Mouse (Mus musculus): Measurements from ENCODE around the gene 4930579F01Rik.
A peak's percentile ranks its signal among the peaks of the same experiment; 100 is the strongest.

Gene 4930579F01Rik

GRCm38 (mm10) chr3:138193683-138194302 lies at the start of gene 4930579F01Rik:
Gene 4930579F01Rik (minus strand): TSS chr3:138193825.
- no peak for DNase-seq

GRCm38 (mm10) chr3:138242933-138243332 lies 49.3 kb upstream of the 4930579F01Rik start:
- no peak for DNase-seq

- no peak for DNase-seq
These were observed 48.5 kb upstream of the 4930579F01Rik start for GRCm38 (mm10) chr3:138242021-138242726.

- no peak for DNase-seq
These were observed 47.7 kb upstream of the 4930579F01Rik start for GRCm38 (mm10) chr3:138241371-138241770.

GRCm38 (mm10) chr3:138240942-138241341 lies 47.3 kb upstream of the 4930579F01Rik start:
- no peak for DNase-seq

- DNase-seq = no peak
These were observed 46.8 kb upstream of the 4930579F01Rik start for GRCm38 (mm10) chr3:138240411-138240810.

GRCm38 (mm10) chr3:138239461-138239860 lies 45.8 kb upstream of the 4930579F01Rik start:
- no peak for DNase-seq

- no peak for DNase-seq
These were observed 44.4 kb upstream of the 4930579F01Rik start for GRCm38 (mm10) chr3:138238046-138238445.

- no peak for DNase-seq
These were observed 43.0 kb upstream of the 4930579F01Rik start for GRCm38 (mm10) chr3:138236546-138237163.

GRCm38 (mm10) chr3:138231531-138231930 lies 37.9 kb upstream of the 4930579F01Rik start:
- DNase-seq = no peak

- DNase-seq = no peak
These were observed 36.6 kb upstream of the 4930579F01Rik start for GRCm38 (mm10) chr3:138230266-138230665.

GRCm38 (mm10) chr3:138229448-138229847 lies 35.8 kb upstream of the 4930579F01Rik start:
- no peak for DNase-seq

- DNase-seq = no peak
These were observed 34.2 kb upstream of the 4930579F01Rik start for GRCm38 (mm10) chr3:138227782-138228181.

GRCm38 (mm10) chr3:138227082-138227481 lies 33.5 kb upstream of the 4930579F01Rik start:
- DNase-seq = no peak

GRCm38 (mm10) chr3:138226476-138226875 lies 32.9 kb upstream of the 4930579F01Rik start:
- no peak for DNase-seq

GRCm38 (mm10) chr3:138225853-138226252 lies 32.2 kb upstream of the 4930579F01Rik start:
- peak; percentile 32 for DNase-seq

- no peak for DNase-seq
These were observed 31.7 kb upstream of the 4930579F01Rik start for GRCm38 (mm10) chr3:138225331-138225730.

- no peak for DNase-seq
These were observed 30.8 kb upstream of the 4930579F01Rik start for GRCm38 (mm10) chr3:138224363-138224954.

GRCm38 (mm10) chr3:138222952-138223351 lies 29.3 kb upstream of the 4930579F01Rik start:
- DNase-seq = peak; percentile 87

- no peak for DNase-seq
These were observed 28.9 kb upstream of the 4930579F01Rik start for GRCm38 (mm10) chr3:138222511-138222910.

GRCm38 (mm10) chr3:138221116-138221515 lies 27.5 kb upstream of the 4930579F01Rik start:
- no peak for DNase-seq

- no peak for DNase-seq
These were observed 24.1 kb upstream of the 4930579F01Rik start, which contains the start of gene Adh7 for GRCm38 (mm10) chr3:138217631-138218264. Gene Adh7 (plus strand): TSS chr3:138217760.

GRCm38 (mm10) chr3:138216091-138216490 lies 22.5 kb upstream of the 4930579F01Rik start:
- DNase-seq = no peak
